Mouse (Mus musculus) urinary bladder, postnatal 25 days (tissue): ENCODE data around the gene Kcnq2.

Source experiments
- DNase-seq: peaks from one replicate; pipeline ENCODE4 v3.0.0; 2022; ENCODE audit warnings: low spot score

Gene Kcnq2

GRCm38 (mm10) chr2:181041941-181042340, 93.2 kb downstream of the Kcnq2 start:
- DNase-seq = no peak

GRCm38 (mm10) chr2:181039356-181039680, 95.8 kb downstream of the Kcnq2 start:
- no peak for DNase-seq

- DNase-seq = peak; percentile 9
Measured at GRCm38 (mm10) chr2:181038644-181039355, 96.3 kb downstream of the Kcnq2 start.

- DNase-seq = no peak
Measured at GRCm38 (mm10) chr2:181036561-181036960, 98.5 kb downstream of the Kcnq2 start.

- no peak for DNase-seq
Measured at GRCm38 (mm10) chr2:181035186-181035585, 99.9 kb downstream of the Kcnq2 start.

GRCm38 (mm10) chr2:181033310-181033709, 101.8 kb downstream of the Kcnq2 start:
- no peak for DNase-seq

- DNase-seq = no peak
Measured at GRCm38 (mm10) chr2:181032407-181032806, 102.7 kb downstream of the Kcnq2 start.

GRCm38 (mm10) chr2:181031406-181031934, 103.6 kb downstream of the Kcnq2 start:
- no peak for DNase-seq
